Mouse (Mus musculus) brain, adult 2 months (tissue): ENCODE results near the gene Ankef1.

Experiments
- DNase-seq: peaks from one replicate; pipeline ENCODE4 v3.0.0; 2011; ENCODE audit warnings: low read depth, low spot score

Ankef1 gene

DNA sequence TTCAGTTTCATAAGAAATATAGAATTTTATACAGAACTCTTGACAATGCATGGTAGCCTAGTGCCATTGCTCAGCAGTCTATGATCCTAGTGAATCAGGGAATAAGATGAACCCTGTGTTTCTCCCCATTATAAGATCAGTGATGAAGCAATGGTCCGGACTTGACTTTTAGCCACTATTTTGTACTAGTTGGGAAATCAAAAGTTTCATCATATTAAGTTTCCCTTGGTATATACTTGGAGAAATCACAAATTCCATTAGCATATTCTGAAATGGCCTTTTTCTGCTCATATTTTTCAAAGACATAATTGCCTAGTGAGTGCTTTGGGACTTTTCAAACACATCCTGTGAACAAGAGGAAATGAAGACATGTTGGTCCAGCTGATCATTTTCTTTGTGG is at the start of gene Ankef1:
Gene Ankef1 (plus strand): TSS at position 260 of the 400 bp plus-strand sequence.
- no peak for DNase-seq

DNA sequence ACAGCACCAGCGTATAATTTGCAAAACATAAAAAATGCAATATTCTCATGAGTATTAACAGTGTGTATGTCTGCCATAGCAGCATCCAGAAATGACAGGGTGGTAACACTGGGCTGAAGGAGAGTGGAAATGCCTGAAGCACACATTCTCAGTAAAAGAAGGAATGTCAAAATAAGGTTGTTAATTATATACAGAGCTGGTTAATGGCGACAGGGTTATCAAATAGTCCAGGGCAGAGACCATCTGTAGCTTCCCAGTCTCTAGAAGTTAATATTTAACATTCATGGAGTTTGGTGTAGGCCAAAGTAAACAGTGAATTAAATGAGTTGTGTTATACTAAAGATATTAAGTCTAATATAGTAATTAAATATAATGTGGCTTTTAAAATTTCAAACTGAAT is 45.2 kb upstream of the Ankef1 start:
- no peak for DNase-seq

DNA sequence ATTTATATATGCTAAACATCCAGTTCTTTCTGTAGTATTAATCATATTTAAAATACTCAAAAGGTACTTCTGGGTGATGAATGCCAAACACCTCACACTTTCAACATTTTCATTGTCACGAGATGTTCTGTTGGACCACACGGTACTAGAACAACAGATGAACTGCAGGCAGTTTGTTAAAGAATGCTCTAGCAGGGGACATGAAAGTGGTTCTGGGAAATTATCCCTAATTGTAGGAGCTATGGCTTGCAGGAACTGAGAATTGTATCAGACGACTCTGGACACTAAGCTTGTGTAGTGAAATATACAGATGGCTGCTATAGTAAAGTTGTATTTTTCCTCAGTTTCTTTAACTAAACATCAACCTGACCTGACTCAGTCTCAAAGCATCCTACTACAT is 44.8 kb upstream of the Ankef1 start:
- DNase-seq, result no peak

DNA sequence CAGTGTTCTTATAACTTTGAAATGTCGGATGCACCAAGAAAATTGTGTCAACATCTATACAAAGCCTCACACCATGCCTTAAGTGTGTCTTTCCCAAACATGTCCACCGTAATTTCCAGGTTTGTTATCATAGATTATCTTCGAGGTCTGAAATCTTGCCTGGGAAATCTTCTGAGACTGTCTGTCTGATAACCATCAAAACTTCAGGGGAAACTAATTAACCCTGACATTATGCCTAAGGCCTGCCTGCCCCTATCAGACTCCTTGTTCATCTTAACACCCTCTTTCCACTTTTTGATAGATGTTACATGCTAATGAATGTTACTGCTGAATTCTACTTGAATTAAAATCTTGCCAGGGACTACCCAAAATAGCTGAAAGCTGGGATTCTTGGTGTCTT is 24.1 kb upstream of the Ankef1 start:
- DNase-seq, result no peak

DNA sequence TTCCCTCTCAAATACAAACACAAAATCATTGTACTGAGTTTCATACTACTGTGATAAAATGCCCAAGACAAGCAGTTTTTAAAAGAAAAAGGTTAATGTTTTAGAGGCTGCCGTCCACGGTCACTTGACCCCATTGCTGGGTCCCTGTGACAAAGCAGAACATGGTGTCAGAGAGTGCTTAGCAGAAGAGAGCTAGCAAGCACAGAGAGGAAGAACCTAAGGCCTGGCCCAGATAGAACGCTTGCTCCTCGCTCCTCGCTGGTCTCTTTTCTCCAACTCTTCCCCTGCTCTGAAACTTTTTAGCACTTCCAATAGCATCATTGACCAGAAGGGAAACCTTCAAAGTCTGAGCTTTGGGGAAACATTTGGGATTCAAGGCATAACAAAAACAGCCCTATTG is 19.4 kb upstream of the Ankef1 start:
- no peak for DNase-seq

DNA sequence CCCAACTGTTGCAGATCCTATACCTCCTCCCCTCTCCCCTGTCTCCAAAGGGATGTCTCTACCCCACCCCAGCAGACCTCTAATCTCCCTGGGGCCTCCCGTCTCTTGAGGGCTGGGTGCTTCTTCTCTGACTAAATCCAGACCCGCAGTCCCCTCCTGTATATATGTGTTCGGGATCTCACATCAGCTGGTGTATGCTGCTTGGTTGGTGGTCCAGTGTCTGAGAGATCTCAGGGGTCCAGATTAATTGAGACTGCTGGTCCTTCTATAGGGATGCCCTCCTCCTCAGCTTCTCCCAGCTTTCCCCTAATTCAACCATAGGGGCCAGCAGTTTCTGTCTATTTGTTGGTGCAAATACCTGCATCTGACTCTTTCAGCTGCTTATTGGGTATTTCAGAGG is 18.7 kb upstream of the Ankef1 start:
- no peak for DNase-seq

DNA sequence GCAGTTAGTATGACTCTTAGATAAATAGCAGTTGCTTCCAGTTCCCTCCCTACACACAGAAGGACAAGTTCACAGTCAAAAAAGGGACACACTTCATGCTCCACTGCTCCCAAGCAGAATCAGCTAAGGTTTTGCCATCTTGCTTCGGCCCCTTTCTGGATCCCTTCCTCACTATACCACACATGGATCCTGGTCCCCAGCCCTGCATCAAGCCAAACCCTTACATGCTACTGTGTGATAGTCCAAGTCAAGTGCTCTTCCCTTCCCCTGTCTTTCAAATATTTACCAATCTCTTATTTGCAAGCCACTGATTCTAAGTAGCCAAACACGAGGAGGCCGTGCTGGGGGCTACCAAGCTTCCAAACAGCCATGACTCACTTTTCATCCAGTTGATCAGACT is 16.8 kb upstream of the Ankef1 start:
- no peak for DNase-seq

DNA sequence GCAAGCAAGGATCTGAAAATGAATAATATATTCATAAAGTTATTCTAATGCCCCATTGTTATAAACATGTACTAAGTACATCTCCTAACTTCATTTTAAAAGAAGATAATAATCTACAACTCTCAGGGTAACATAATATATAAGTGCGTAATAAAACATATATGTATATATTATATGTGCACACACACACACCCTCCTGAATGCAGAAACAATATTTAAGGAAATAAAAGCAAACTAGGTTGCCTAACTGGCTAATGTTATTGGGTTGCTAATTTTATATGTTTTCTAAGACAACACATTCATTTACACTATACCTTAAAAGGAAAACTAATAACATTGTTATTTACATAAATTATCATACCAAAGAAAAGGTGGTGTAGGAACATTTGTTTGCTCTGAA is 16.3 kb upstream of the Ankef1 start:
- DNase-seq, result no peak

DNA sequence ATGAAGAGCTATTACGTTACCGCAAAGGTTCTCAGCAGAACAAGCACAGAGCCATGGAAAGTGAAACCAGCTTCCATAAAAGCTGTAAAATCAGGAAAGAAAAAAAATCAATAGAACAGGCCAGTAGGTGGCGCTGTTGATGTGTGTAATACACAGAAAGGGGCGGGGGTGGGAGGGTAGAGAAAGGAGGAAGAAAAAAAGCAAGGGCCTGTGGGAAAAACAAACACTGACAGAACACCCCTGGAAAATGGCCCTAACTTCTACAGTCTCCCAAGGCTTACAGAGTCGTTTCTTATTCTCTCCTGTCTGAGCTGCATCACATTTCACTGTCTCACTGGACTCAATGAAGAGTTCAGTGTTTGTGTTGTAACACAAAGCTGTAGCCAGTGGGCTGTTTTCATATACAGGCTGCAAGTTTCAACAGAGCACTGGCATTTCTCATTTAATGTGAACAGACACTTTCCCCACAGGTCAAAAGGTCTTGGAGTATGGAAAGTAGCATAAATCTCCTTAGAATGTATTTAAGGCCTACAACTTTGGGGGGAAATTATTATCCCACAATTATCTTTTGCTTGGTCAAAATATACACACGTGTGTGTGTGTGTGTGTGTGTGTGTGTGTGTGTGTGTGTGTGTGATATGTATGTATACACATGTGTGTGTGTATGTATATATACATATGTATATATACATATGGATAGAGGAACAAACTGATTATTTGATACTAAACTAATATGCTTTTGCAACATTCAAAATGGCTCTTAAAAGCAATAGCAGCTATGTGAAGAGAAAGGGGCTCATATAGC is 15.7 kb upstream of the Ankef1 start:
- DNase-seq, result peak; percentile 94

DNA sequence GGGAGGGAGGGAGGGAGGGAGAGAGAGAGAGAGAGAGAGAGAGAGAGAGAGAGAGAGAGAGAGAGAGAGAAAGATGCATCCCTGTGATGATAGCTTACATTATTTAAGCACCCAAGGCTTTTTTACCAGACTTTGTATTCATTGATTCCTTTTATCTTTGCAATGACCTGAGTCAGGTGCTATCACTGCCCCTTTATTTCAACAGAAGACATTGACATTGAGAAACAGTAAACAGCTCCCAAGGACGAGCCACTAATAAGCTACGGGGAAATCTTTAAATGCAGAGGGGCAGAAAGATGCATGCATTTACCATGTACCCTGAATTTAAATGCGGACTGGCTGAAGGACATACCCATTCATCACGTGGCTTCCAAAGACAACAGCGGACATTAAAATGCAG is 14.7 kb upstream of the Ankef1 start:
- no peak for DNase-seq

DNA sequence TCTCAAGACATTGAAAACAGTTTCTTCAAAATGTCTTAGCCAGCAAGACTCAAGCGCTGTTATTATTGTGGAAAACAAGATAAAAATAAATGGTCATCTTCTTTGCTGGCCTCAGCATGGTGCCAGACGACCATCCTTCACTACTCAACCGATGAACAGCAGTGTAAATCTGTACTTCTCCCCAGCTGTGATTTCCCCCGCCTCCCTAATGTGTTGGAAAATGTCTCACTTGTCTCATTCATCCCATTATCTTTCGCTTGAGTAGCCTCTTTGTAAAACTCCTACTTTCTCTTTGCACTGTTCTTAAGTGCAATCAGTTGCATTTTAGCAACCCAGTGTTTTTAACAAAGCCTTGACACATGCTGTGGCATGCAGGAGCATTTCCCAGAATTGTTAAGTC is 9.4 kb downstream of the Ankef1 start:
- peak; percentile 39 for DNase-seq

DNA sequence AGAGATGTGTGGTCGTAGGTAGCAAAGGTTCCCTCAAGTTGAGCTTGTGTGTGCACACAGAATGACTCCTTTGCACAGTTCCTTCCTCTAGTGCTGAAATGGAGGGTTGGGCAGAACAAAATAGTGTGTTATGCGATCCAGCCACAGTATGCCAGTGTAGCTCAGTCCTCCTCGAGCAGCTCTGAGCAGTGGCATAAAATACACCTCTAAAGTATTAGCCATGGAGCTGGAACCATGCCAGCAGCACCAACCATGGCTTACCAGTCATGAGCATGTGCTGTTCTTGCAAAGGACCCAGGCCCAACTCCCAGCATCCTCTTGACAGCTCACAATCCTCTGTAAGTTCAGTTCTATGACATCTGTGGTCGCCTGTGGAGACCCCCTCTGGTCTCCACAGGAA is 10.0 kb downstream of the Ankef1 start:
- DNase-seq, result no peak

DNA sequence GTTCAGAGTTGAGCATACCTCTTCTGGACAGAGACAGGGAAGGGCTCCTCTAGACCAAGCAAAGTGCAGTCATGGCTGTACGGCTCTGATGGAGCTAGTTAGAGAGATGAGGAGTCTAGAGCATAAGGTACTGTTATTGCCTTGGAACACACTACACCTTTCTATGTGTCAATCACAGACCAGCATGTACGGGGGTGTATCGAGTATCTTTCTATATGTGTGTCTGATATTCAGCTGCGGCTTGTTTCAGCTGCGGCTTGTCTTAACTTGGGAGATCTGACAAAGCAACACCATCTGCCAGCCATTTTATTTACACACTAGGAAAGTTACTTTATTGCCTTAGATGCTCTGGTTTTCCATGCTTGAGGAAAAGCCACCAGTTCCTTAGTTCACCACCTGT is 11.1 kb downstream of the Ankef1 start:
- DNase-seq, result peak; percentile 79

DNA sequence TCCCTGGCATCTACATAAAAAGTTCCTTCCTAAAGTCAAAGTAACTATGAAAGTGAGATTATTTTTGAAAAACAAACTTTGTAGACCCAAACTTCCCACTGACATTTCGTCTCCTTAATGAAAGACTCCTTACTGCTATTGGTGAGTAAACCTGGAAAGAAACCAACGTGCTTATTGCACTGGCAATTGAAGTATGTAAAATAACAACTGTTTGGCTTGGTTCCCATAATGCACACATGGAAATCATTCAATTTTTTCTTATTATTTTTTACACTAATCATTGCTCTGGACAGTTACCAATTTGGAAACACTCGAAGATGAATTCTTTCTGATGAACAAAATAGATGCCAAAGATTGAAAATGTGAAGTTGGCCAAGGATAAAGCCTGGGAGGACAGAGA is 12.1 kb downstream of the Ankef1 start:
- no peak for DNase-seq

DNA sequence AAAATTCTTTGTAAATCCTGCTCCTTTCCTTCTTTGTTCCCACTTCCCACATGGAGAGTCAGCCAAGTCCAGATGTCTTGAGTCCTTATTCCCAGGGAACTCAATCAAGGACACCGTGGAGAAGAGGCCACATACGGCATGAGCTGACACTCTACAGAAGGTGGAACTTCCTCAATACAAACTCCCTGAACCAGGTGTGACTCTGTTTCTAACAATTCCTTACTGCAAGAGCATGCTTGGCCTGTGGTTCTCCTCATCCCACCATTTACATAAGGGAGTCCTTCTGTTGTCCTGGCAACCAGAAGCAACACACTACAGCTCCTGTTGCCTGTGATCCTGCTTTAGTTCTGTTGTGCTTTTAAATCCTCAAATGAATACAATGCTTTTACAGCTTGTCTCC is 13.8 kb downstream of the Ankef1 start:
- DNase-seq, result peak; percentile 75

DNA sequence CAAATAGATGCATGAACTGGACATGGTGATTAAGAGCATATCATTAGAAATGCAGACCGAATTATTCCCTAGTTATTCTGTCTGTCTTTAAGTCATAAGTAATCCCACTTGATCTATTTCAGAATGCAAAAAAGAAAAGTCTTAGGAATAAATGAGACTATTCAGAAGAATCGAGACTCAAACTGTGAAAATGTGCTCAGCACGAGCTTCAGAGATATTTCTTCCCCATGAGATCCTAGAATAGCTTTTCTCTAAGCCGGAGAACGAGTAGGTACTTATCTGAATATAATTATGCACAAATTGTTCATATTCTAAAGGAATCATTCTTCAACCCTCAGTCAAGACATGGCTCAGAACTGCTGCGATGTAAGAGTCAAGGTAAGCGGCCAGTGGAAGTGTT is 27.2 kb downstream of the Ankef1 start:
- DNase-seq, result peak; percentile 61

DNA sequence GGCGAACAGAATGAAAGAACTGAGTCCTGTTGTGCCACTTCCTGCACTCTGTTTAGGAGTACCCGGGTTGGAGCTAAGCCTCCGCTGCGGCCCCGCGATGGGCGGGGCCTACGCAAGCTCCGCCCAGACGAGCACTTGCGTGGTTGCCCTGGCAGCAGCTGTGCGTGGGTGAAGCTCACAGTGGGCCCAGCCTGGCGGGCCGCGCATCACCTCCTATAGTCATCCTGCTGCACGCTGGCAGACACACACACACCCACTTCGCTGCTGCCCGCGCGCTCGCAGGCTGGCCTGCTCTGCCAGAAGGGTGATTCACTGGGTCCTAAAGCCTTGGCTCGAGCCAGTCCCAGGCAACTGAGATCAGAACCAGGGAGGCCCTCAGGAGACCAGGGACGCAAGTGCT is 30.3 kb downstream of the Ankef1 start:
- peak; percentile 98 for DNase-seq

DNA sequence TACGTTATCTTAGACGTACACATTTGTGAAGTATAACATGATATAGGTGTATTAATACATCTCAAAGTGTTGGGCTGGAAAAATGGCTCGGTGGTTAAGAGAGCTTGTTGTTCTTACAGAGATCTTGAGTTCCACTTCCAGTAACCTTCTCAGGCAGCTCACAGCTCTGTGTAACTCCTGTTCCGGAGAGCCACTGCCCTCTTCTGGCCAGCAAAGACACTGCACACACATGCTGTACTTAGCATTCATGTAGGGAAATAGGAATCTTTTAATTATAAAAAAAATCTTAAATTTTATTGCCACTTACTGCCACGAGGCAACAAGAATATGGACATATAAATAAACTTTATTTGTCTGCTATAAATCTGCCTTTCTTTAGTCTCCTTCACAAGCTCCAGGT is 56.3 kb downstream of the Ankef1 start:
- DNase-seq, result no peak

DNA sequence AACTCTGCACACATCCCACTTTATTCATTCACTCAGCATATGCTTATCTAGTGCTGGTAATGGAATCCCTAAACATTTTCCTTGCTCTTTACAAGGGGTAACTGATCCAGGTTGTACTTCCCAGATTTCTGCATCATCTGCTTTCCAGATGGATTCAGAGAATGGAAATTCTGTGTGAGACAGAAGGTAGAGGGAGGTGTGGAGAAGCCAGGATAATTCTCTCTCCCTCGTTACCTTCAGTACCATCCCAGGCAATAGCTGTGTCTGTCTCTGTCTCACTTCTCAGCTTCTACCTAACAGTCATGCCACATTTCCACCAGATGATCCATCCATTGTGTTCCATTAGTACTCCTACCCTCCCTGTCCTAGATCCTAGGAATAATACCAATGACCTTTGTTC is 60.6 kb downstream of the Ankef1 start:
- DNase-seq, result peak; percentile 46

DNA sequence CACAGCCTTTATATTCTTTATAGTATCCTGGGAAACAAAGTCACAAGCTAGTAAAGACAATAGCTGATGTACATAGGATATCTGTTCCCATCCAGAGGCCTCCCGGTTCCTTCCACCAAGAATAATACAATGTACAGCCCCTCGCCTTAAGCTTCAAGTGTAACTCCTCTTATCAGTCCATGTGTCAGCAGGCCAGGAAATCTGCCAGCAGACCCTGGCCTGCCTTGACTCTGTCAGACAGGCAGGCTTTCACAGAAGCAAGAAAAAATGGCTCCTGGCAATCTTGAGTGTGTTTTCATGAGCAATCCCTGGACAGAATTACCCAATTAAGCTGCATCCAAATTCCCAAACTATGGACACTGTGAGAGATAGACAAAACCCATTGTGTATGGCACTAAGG is 69.1 kb downstream of the Ankef1 start:
- no peak for DNase-seq

DNA sequence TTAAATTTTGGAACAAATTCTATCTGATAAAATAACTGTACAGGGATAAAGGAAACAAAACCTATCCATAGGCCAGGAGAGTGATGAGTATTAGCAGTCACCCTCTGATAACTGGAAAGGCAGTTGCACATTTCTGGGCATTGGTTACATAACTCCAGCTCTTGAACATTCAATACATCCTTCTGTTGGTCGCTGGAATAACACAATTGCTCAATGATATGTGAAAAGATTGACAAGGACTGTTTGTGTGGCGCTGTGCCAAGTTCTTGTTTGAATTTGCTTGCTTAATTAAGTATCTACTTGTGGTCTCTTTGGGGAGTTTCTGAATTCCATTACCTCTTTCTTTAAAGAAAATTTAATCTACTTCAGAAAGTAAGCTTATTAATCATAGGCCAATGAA is 81.1 kb downstream of the Ankef1 start:
- DNase-seq, result no peak

DNA sequence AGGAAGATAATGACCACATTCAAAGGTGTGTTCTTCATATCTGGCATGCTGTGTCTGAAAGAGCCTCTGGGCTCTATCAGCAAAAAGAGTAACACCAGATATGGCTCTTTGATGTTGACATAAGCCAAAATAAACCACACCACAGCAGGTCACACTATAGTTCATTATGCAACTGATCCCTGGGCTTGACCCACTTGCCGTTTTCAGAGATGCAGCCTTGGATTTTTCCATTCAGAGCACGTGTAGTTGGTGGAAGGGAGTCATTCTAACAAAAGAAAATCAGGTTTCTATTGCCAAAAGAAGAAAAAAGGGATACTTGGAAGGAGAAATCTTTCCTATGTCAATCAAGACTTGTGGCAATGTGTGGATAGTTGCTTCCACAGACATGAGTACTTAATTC is 87.1 kb downstream of the Ankef1 start:
- DNase-seq, result peak; percentile 60

DNA sequence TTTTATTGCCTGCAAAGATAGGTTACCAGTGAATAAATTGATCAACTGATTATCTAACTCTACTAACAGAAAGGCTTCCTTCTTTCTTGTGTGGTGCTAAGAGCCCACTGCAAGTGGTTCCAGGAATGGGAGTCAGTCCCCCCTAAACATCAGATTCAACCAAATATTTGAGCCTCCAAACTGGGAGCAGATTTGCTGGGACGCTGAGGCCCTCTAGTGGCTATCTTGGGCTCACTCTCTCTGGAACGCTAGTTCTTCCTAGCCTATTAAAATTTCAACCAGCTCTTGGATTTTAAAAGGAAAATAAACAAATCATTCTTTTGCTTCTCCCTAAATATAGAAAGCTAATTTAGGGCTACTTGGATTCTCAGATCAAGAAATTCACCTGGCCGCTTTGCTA is 94.7 kb downstream of the Ankef1 start:
- DNase-seq, result peak; percentile 85

DNA sequence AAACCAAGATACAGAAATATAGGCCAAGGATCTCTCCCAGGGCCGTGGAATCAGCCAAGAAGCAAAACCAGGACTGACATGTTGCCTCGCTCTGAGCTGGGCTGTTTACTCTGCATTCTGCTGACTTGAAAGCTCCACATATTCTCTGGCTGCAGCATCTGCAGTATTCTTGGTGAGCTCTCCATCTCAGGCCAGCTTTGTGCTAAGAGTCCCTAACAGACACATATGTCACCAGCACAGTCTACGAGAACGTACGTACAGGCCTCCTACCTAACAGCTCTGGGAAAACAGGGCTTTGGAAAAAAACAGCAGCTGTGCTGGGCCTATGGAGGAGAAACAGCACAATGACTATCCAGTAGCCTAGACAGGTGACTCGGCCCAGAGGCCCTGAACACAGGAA is 97.0 kb downstream of the Ankef1 start:
- peak; percentile 69 for DNase-seq
